In the genomic region with DNA sequence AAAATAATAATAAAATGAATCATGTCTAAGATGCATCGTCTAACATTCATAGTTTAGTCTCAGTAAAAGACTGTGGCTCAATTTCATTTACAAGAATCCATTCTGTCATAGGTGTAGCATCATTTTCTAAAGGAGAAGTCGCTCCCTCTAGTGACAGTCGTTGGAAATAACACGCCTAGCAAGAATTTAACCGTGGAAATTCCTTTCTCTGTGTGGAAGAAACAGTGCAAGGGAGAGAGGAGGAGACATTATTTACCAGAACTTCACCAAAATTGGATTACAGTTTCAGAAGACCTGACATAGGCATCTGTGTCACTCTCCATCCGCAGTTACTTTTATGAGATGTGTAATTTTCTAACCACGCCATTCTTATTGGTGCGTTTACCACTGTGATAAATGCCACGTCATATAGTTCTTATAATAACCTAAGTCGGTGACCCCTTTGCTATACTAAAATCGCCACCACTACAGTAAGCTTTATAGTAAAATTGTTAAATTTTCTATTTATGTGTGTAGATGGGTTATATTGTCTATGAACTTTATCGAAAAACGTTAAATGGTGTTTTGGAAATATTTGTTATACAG, we compare ENCODE assay signal across 8 mouse cellular contexts. TPM values are rescaled to one million over a fixed set of nuclear protein-coding genes. Genes with fewer than 3 reads are reported as not detected.
A peak's percentile ranks its signal among the peaks of the same experiment; 100 is the strongest.
DNase-seq lines count a peak whose midpoint lies in the region; ATAC-seq and TF ChIP-seq lines count a peak whose summit lies in the region.

No protein-coding gene starts in this region.

- 28% methylated on average over 13 of the region's 13 CpGs for WGBS in forebrain, embryonic 14.5 days
- 34% methylated on average over 13 of the region's 13 CpGs for WGBS in limb, embryonic 10.5 days
- WGBS in midbrain, embryonic 11.5 days = 30% methylated on average over 13 of the region's 13 CpGs
- 23% methylated on average over 13 of the region's 13 CpGs for WGBS in stomach, postnatal 0 days

- 0 out of 2 replicates have a peak, but pooled peaks have one; percentile 33 for ATAC-seq in cerebellum, adult (ENCODE audit: insufficient number of reproducible peaks, low FRiP score, low TSS enrichment)
- peak; percentile 19 for ATAC-seq in forebrain, embryonic 14.5 days
- peak; percentile 29 for ATAC-seq in inflammation-experienced regulatory T-cells, adult 6 months
- ATAC-seq in midbrain, embryonic 11.5 days (ENCODE audit: low FRiP score) = 0 out of 2 replicates have a peak, but pooled peaks have one; percentile 1
- ATAC-seq in stomach, postnatal 0 days (ENCODE audit: low FRiP score, low TSS enrichment) = no peak

- H3K4me3 ChIP-seq in forebrain, embryonic 14.5 days (ENCODE audit: low read depth, low read length) = peak overlapping the region; percentile 94; the same call in 1 of the 2 replicates
- H3K4me3 ChIP-seq in limb, embryonic 10.5 days = peak overlapping the region; percentile 85; the same call in 1 of the 2 replicates
- 0 out of 2 replicates have a peak overlapping the region, but pooled peaks have one; percentile 5 for H3K4me3 ChIP-seq in midbrain, embryonic 11.5 days (ENCODE audit: low read depth, low read length)
- H3K4me3 ChIP-seq in stomach, postnatal 0 days (ENCODE audit: low read depth, low read length) = peak overlapping the region; percentile 13

- H3K27me3 ChIP-seq in forebrain, embryonic 14.5 days (replicated peaks; ENCODE audit: control insufficient read depth, insufficient read depth, low read length) = no peaks in the 10 kb centered on the region
- H3K27me3 ChIP-seq in limb, embryonic 10.5 days (ENCODE audit: low read depth, poor library complexity, severe bottlenecking) = no peaks in the 10 kb centered on the region
- H3K27me3 ChIP-seq in midbrain, embryonic 11.5 days (ENCODE audit: control insufficient read depth, insufficient read depth, low read length) = no peaks in the 10 kb centered on the region
- no peaks in the 10 kb centered on the region for H3K27me3 ChIP-seq in stomach, postnatal 0 days (ENCODE audit: control insufficient read depth, insufficient read depth, low read length)

- peak; percentile 89 for TF ChIP-seq CTCF in stomach, postnatal 0 days (IDR thresholded peaks at IDR 0.05; ENCODE audit: low read depth)

- no peak for TF ChIP-seq EP300 in stomach, postnatal 0 days (optimal IDR thresholded peaks at IDR 0.05)

- DNase-seq in gastrocnemius, postnatal 10 days = peak; percentile 11
- DNase-seq in gastrocnemius, adult 8-10 months (ENCODE audit: low spot score in 2 of 2) = no peak
- peak; percentile 92 for DNase-seq in forebrain, embryonic 14.5 days (ENCODE audit: low spot score)
- no peak for DNase-seq in limb, embryonic 10.5 days (ENCODE audit: low spot score)
- DNase-seq in midbrain, embryonic 11.5 days (ENCODE audit: low spot score, missing footprints) = peak; percentile 96
- DNase-seq in stomach, postnatal 0 days (ENCODE audit: low spot score) = peak; percentile 29

- H3K9me3 ChIP-seq in forebrain, embryonic 14.5 days (replicated peaks; ENCODE audit: control insufficient read depth, low read length) = no peaks in the 10 kb centered on the region
- no peaks in the 10 kb centered on the region for H3K9me3 ChIP-seq in limb, embryonic 10.5 days (replicated peaks)
- H3K9me3 ChIP-seq in midbrain, embryonic 11.5 days (ENCODE audit: control insufficient read depth, low read length) = no peaks in the 10 kb centered on the region
- no peaks in the 10 kb centered on the region for H3K9me3 ChIP-seq in stomach, postnatal 0 days (ENCODE audit: control insufficient read depth, low read length)

- H3K27ac ChIP-seq in forebrain, embryonic 14.5 days (ENCODE audit: low read depth, low read length) = no peak overlapping the region
- H3K27ac ChIP-seq in limb, embryonic 10.5 days = no peak overlapping the region
- no peak overlapping the region for H3K27ac ChIP-seq in midbrain, embryonic 11.5 days (ENCODE audit: low read depth, low read length)
- H3K27ac ChIP-seq in stomach, postnatal 0 days (replicated peaks) = no peak overlapping the region

- peaks cover 17% of the 10 kb centered on the region for H3K4me1 ChIP-seq in forebrain, embryonic 14.5 days (ENCODE audit: control insufficient read depth, insufficient read depth, low read length)
- peaks cover 26% of the 10 kb centered on the region for H3K4me1 ChIP-seq in limb, embryonic 10.5 days
- H3K4me1 ChIP-seq in midbrain, embryonic 11.5 days (ENCODE audit: control insufficient read depth, insufficient read depth, low read length) = peaks cover 11% of the 10 kb centered on the region
- H3K4me1 ChIP-seq in stomach, postnatal 0 days (replicated peaks; ENCODE audit: control insufficient read depth, insufficient read depth) = peaks cover 6% of the 10 kb centered on the region; the same call in 1 of the 2 replicates

- no peak overlapping the region for H3K9ac ChIP-seq in forebrain, embryonic 14.5 days (ENCODE audit: low read length)
- no peak overlapping the region for H3K9ac ChIP-seq in midbrain, embryonic 11.5 days (ENCODE audit: low read length)
- H3K9ac ChIP-seq in stomach, postnatal 0 days (ENCODE audit: low read length) = no peak overlapping the region

- no peaks in the 10 kb centered on the region for H3K36me3 ChIP-seq in forebrain, embryonic 14.5 days (ENCODE audit: control insufficient read depth, insufficient read depth, low read length)
- peaks cover 17% of the 10 kb centered on the region for H3K36me3 ChIP-seq in limb, embryonic 10.5 days
- no peaks in the 10 kb centered on the region for H3K36me3 ChIP-seq in midbrain, embryonic 11.5 days (ENCODE audit: control insufficient read depth, insufficient read depth, low read length)
- H3K36me3 ChIP-seq in stomach, postnatal 0 days (ENCODE audit: control insufficient read depth, insufficient read depth, low read length) = no peaks in the 10 kb centered on the region

- peak overlapping the region; percentile 86 for H3K4me2 ChIP-seq in forebrain, embryonic 14.5 days (ENCODE audit: low read length)
- H3K4me2 ChIP-seq in midbrain, embryonic 11.5 days = peak overlapping the region; percentile 33; the same call in 1 of the 2 replicates
- H3K4me2 ChIP-seq in stomach, postnatal 0 days (replicated peaks; ENCODE audit: low read depth) = peak overlapping the region; percentile 46

RNA-seq across cellular contexts. Expression of a gene that starts 1.3 kb away (rescaled TPM):
- total RNA-seq in gastrocnemius, postnatal 10 days (2021) = 10 to 100 TPM; 42.4 to 46.2 TPM
- 10 to 100 TPM; 63.1 to 70.8 (median 66.4) TPM for total RNA-seq in gastrocnemius, adult 8-10 months (2022)
- 70.6 and 75.6 TPM in 2 replicates for polyA plus RNA-seq in forebrain, embryonic 14.5 days (2014; fragmentation: Nextera tagmentation; extraction: Ambion mirVana)
- 10 to 100 TPM; 36.1 to 49.1 (median 40.1) TPM for polyA plus RNA-seq in inflammation-experienced regulatory T-cells, adult 6 months (2017; shearing (Covaris generic))
- polyA plus RNA-seq in limb, embryonic 10.5 days (2016; fragmentation: Nextera tagmentation; extraction: Ambion mirVana) = 57.7 and 69.3 TPM in 2 replicates
- 68.8 and 76.8 TPM in 2 replicates for polyA plus RNA-seq in midbrain, embryonic 11.5 days (2014; fragmentation: Nextera tagmentation; extraction: Ambion mirVana)
- 46.7 and 49.1 TPM in 2 replicates for polyA plus RNA-seq in stomach, postnatal 0 days (2015; fragmentation: Nextera tagmentation; extraction: Ambion mirVana)

RNA-seq across cellular contexts. Expression of a gene that starts 16.6 kb away (rescaled TPM):
- 1 to 10 TPM; 2.3 to 2.5 TPM for total RNA-seq in gastrocnemius, postnatal 10 days (2021)
- 1 to 10 TPM; 1.3 to 1.7 (median 1.4) TPM for total RNA-seq in gastrocnemius, adult 8-10 months (2022)
- 88.2 and 103 TPM in 2 replicates for polyA plus RNA-seq in forebrain, embryonic 14.5 days (2014; fragmentation: Nextera tagmentation; extraction: Ambion mirVana)
- 10 to 100 TPM; 11.8 to 18.2 (median 16.2) TPM for polyA plus RNA-seq in inflammation-experienced regulatory T-cells, adult 6 months (2017; shearing (Covaris generic))
- polyA plus RNA-seq in limb, embryonic 10.5 days (2016; fragmentation: Nextera tagmentation; extraction: Ambion mirVana) = 14.9 and 22.9 TPM in 2 replicates
- 26.9 and 32.7 TPM in 2 replicates for polyA plus RNA-seq in midbrain, embryonic 11.5 days (2014; fragmentation: Nextera tagmentation; extraction: Ambion mirVana)
- polyA plus RNA-seq in stomach, postnatal 0 days (2015; fragmentation: Nextera tagmentation; extraction: Ambion mirVana) = 11.9 and 12.8 TPM in 2 replicates

Comparison
In these comparisons a context has a peak if more than half of its experiments do, and no peak if none do; other contexts are left out.
1. DNase-seq: peak in gastrocnemius, postnatal 10 days (single experiment), forebrain, embryonic 14.5 days (single experiment), midbrain, embryonic 11.5 days (single experiment) and stomach, postnatal 0 days (single experiment); none in gastrocnemius, adult 8-10 months (0 of 2) and limb, embryonic 10.5 days (single experiment).
2. H3K4me2 ChIP-seq: peak in every context shown above with its lines; median percentile 86 in forebrain, embryonic 14.5 days; 46 in stomach, postnatal 0 days; 33 in midbrain, embryonic 11.5 days.
3. H3K4me3 ChIP-seq: peak in every context shown above with its lines; median percentile 94 in forebrain, embryonic 14.5 days; 85 in limb, embryonic 10.5 days; 13 in stomach, postnatal 0 days; 5 in midbrain, embryonic 11.5 days.